Mouse (Mus musculus): ENCODE measurements around the gene Rpl36-ps4.
"Not testable (repeated sequence)": the region's sequence is repeated elsewhere in the genome, so short reads cannot be mapped to it uniquely, and the experiment has no call there.

Rpl36-ps4 gene

DNA sequence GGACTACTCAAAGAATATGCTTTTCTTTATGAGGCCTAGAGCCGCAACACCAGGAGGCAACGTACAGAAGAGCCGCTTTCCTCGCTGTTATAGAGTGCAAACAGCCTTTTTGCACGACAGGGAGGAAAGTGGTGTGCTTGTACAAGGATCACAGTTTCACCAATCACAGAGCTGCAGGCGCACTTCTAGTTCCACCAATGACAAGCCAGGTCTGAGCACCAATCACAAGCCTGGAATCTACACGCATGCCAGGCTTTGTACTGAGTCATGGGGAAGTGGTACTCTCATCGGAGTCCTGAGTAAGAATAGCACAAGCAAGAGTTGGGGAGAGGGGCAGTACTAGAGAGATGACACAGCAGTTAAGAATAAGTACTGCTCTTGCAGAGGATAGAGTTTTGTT lies 14.0 kb downstream of the Rpl36-ps4 start:
- in situ Hi-C loops (cut with MboI, MseI) = loop anchor here in 1 of 2 experiments (10.0 kb wide), 1 partner anchor 310 kb away; no protein-coding TSS in a partner anchor

DNA sequence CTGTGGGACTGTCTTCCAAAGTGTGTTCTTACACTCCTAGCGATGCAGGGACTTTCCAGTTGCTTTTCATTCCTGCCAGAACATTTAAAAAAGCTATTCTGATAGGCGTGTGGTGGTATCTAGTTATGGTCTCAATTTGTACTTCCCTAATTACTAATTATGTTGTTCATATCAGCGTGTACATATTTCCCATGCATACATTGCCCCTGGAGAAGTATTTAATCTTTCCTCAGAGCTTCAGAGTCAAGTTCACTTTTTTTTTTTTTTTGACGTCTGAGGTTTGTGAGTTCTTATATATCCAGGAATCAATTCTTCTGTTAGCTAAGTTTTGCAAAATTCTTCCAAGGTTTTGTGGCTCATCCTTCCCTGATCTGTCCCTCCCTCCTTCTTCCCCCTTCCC lies 15.4 kb downstream of the Rpl36-ps4 start:
- in situ Hi-C loops (cut with MboI, MseI) = loop anchor here in 1 of 2 experiments (10.0 kb wide), 1 partner anchor 311 kb away; no protein-coding TSS in a partner anchor

DNA sequence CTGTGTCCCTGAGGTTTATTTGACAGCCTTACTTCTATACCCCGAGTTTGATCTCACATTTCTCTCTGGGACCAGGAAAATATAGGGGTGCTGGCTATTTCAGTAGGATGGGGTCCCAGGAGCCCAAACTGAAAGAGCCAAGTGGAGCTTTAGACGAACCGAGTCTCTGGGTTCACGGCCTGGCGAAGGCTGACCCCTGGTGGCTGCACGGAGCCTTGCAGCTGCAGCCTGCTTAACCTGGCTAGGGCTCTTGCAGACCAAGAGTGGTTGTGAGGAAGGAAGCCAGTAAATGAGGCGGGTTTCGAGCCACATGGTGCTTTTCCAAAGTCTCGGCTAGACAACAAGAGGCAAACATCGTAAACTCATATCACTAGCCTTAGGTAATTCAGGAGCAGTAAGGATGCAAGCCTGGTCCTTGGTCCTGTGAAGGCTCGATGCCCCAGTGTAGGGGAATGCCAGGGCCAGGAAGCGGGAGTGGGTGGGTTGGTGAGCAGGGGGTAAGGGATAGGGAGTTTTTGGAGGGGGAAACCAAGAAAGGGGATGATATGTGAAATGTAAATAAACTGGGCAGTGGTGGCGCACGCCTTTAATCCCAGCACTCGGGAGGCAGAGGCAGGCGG lies 28.3 kb downstream of the Rpl36-ps4 start:
- in situ Hi-C loops (cut with MboI, MseI) = loop anchor here in 1 of 2 experiments (5.0 kb wide), 2 partner anchors 67 to 177 kb away; no protein-coding TSS in a partner anchor

DNA sequence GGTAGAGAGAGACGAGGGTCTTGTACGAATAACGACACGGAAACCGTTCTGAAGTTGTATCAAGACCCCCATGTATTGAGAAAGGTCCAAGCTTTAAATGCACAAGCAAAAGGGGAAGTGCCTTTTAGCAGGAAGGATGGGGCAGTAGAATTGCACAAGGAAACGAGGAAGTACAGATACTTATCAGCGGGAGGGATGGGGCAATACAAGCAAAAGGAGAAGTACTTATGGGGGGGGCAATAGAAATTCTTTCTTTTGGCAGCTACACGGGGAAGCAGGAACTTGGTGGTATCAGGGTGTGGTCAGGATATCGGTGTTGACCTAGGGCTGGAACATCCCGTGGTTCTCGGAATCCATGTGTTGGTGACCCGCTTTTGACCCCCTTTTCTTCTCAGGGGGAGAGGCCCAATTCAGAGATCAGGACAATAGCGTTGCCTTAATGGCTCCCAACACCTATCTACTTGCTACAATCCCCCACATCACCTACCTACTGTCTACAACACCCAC lies 33.9 kb downstream of the Rpl36-ps4 start:
- in situ Hi-C loops (cut with MboI, MseI) = loop anchor here in 1 of 2 experiments (5.0 kb wide), 2 partner anchors 67 to 187 kb away; no protein-coding TSS in a partner anchor

DNA sequence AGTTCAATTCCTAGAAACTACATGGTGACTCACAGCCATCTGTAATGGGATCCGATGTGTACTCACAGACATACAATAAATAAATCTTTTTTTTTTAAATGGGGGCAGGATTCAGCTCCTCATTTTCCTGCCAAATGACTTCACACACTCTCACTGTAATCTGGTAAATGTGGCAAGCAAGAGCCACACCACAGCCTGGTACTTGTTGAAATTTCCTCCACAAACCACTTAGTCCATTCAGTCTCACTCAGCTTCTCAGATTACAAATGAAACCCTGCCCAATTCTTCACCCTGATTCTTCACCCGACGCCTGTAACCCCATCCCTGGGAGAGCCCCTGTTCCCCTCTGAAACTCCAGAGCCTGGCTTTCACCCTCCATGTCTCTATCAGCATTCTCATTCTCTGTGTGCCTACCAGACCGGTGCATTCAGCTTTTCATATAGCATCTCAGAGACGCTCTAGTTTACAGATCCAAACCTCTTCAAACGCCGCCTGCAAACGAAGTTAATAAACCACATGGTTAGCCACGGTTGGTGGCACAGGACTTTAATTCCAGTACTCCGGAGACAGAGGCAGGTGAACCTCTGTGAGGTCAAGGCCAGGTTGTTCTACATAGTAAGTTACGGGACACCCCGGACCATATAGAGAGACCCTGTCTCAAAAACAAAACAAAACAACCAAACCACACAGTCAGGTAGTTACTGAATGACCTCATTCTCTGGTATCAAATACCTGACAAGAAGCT lies 36.5 kb downstream of the Rpl36-ps4 start:
- in situ Hi-C loops (cut with MboI, MseI) = no loop called here

DNA sequence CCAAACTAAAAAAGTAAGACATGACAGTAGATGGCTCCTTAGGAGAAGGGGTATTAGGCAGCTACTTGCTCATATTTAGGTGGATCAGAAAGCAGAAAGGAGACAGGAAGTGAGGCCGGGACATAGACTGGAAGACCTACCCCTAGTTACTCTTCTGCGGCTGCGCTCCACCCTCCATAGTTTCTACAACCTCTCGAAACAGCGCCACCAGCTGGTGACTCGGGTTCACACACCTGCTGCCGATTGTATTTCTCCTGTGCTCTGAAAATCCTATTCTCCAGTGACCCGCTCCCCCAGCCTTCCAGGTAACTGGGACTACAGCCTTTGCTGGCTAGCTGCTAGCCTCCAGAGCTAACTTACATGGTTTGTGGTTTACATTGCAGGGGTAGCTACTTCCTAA lies 37.5 kb downstream of the Rpl36-ps4 start:
- in situ Hi-C loops (cut with MboI, MseI) = no loop called here

DNA sequence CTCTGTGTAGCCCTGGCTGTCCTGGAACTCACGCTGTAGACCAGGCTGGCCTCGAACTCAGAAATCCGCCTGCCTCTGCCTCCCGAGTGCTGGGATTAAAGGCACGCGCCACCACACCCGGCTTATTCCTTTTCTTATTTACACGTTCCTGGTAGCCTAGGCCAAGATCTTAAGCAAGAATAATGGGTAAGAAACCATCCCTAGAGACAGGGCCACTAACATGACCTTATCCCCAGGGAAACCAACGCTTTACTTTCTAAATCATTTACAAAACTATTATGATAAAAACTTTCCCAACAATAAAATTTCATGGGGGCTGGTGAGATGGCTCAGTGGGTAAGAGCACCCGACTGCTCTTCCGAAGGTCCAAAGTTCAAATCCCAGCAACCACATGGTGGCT lies 38.6 kb downstream of the Rpl36-ps4 start:
- in situ Hi-C loops (cut with MboI, MseI) = not testable (repeated sequence)

DNA sequence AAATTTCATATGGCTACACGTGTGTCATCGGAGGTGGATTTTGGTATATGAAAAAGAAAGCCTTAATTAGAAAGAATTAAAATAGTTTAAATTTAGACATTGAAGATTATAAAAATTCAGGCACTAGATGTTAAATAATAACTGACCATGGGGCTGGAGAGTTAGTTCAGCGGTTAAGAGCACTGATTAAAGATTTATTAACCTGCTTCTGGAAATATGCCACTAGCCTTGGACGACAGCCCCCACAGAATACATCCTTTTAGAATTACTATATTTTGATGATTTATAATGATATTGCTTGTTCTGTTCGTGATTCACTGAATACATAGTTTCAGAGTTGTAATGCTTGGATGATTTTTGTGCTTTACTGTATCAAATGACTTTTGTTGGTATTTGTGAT lies 39.2 kb downstream of the Rpl36-ps4 start:
- in situ Hi-C loops (cut with MboI, MseI) = not testable (repeated sequence)

DNA sequence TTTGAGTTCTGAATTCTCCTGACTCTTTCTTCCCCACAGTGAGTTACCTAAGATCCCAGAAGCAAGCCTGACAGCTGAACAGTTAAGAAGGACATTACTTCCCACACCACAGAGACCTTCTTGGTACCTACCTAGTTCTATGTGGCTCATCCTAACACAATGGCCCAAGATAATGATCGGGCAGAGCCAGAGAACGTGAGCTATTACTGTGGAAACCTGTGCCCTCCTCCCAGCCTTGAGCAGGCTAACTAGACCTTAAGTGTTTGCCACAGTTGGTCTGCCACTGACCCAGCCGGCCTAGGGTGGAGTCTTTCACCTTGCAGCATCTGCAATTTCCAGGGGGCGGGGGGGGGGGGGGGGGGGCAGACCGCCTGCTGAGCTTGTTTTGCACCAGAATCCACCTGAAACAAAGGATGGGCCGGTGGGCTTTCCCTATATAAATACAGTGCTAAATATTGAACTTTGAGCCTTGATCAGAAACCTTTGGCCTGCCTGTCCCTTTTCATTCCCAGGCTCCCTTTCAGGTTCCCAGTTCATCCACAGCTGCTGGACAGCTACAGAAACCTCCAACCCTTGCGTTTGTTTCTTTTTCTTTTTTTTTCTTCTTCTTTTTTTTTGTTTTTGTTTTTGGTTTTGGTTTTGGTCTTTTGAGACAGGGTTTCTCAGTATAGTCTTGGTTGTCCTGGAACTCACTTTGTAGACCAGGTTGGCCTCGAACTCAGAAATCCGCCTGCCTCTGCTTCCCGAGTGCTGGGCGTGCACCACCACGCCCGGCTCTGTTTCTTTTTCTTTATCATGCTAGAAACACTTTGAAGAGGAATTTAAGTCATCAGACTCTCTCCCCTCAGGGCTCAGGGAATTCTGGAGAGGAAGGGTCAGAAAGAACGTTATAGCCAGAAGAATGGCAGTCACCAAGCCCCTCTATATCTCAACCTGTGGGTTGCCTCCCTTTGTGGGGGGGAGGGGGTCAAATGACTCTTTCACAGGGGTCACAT lies 42.6 kb downstream of the Rpl36-ps4 start:
- in situ Hi-C loops (cut with MboI, MseI) = no loop called here

DNA sequence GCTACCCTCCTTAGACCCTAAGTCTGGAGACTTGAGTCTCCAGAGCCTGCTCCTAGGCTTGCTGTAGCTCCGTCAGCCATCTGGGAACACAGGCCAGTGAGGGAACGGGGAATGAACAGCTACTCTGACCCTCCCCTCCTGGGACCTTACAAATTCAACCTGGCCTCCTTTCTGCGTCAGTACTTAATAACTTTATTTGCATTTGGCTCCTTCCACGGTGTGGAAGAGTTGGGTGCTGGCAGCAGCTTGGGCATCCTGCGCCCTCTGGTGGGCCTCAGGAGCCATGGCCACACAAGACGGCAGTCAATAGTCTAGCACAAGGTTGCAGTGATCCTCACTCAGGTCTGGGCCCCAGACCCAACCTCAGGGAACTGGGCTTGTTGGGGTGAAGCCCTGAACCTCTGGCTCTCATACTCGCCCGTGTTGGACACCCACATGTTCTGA lies 47.7 kb downstream of the Rpl36-ps4 start:
- in situ Hi-C loops (cut with MboI, MseI) = not testable (repeated sequence)
